Mouse (Mus musculus) 3134 (cell line): ENCODE results near the gene Tlcd2.

Experiments used
- DNase-seq: peaks from one replicate; pipeline ENCODE4 v3.0.0-alpha.2; 2011; ENCODE audit warnings: low spot score; ENCODE audit not compliant: insufficient read length; ENCODE audit errors: extremely low read depth

The Tlcd2 gene

DNA sequence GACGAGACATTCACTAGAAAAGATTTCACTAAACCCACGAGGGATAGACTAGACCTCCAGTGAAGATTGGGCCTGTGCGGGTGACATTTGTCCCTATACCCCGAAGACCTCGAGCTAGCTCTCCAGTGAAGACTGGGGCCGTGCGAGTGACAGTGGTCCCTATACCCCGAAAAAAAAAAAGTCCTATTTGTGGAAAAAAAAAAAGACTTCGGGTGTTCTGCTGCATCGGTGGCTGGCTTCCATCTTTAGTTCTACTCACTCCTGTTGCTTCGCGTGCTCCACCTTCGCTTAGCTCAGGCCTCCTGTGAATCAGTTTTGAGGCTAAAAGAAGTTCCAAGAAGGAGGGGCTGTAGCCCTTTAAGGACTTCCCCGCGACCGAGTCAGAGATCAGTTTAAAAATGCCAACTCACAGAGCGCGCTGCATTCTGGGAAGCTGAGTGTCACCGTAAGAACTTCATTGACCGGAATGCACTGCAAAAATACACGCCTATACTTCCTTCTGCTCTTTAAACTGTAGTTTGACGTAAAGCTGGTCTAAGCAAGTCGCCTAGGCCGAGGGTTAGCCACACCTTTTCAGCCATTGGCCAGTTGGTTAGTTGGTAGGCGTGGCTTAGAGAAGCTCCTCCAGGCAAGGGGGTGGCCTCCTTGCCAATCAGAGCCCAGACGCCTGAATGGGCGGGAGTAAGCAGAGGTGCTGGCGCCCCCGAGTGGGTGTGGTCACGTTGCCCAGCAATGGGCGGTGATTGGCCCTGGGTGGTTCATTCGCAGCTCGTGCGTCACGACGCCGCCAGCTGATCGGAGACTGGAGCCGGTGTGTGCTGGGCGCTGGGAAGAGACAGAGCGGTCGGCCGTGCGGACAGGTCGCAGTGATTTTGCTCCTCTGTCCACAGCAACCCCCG, at the start of gene Tlcd2:
Gene Tlcd2, plus strand, starts transcription at position 872 of the 899 bp plus-strand sequence.
- peak; percentile 100 for DNase-seq

DNA sequence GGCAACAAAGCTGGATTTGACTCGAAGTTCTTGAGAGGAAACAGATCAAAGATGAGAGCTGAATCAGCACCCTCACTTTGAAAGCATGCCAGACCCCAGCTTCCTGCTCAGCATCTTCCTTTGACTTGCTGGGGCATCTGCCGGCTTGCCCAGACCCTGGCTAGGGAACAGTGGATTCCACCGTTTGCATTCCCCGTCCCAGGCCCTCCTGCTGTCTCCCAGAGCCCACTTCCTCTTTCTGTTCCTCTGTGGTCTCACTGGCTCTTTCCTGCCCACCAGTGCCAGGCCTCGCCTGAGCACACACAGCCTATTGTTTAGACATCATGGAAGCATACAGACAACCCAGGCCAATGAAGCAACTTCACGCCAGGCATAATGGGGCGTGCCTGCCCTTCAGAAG, 46.4 kb upstream of the Tlcd2 start:
- DNase-seq = peak; percentile 36

DNA sequence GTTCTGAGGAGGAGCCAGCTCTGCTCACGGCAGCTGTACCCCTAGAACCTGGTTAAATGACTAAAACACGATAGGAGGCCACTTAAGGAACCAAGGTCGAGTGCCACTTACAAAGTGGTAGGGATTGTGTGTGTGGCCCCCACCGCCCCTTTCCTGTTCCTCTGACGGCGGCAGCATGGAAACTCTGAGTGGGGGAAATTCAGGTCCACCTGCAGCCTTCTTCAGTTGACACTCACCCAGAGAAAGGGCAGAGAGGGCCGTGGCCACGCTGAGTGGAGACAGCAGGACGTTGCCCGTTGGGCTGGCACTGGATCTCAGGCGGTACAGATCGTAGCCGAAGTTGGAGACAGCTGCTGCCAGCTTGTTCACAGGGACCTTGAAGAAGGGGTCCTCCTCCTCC, 45.5 kb upstream of the Tlcd2 start:
- DNase-seq = no peak

DNA sequence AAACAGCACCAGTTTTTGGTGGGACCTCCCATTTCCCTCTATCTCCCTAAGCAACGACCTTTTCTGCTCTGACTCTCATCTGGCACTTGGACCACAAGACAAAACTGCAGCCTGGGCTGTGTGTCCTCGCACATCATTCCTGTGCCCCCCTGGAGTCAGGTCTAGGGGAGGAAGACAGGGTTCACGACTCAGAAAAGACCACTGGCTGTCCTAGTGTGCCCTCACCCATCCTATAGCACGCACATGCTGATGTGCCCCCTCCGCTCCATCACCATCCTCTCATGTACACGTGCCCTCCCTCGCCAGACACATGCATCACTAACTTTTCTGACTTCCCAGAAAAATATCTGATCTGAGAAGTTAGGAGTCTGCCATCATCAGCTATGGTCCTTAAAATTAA, 41.5 kb upstream of the Tlcd2 start:
- no peak for DNase-seq

DNA sequence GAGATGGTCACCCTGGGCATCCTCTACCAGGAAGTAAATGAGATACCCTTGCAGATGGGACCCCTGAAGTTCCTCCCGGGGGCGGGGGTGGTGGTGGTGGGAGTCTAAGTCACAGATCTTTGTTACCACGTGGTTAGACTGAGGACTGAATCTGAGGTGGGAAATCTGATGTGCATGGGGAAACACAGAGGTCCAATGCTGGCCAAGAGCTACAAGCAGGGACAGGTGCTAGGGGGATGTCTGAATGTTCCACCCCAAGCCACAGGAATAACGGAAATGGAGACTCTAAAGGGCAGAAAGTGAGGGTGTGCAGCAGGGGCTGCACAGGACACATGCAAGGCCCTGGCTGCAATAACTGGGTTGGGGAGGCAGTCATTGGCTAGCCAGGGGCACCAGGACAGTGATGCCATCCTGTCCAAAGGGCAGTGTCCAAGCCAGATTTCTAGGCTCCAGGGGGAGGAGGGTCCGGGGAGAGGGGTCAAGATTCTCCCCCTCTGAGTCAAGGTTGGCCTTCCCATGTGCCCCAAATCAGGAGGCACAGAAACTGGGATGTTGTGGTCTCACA, 40.6 kb upstream of the Tlcd2 start:
- DNase-seq = no peak

DNA sequence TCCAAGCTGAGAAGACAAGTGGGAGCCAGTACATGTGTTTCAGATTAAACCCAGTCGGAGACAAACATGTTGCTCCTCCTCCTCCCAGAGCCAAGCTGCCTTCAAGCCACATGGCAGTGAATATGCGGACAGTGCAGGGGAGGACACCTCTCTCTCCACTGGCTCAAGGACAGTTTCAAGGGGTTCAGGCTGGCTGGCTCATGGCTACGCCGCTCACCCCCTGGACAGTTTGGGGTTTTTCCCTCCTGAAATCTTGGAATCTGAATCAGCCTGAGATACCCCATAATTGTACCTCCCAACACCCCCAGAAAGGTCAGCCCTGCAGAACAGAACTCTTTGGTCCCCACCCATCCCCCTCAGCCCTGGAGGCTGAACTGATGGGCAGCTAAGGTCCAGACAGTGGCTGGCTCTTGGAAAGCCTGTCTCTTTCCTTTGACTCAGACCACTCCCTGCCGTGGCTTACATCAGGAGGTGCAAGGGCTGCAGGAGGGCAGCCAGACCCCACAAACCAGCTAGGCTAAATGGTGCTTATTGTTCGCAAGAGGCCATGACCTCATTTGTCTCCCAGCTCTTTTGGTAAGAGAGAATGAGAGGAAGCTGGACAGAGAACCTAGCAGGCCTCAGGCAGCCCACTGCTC, 40.0 kb upstream of the Tlcd2 start:
- no peak for DNase-seq

DNA sequence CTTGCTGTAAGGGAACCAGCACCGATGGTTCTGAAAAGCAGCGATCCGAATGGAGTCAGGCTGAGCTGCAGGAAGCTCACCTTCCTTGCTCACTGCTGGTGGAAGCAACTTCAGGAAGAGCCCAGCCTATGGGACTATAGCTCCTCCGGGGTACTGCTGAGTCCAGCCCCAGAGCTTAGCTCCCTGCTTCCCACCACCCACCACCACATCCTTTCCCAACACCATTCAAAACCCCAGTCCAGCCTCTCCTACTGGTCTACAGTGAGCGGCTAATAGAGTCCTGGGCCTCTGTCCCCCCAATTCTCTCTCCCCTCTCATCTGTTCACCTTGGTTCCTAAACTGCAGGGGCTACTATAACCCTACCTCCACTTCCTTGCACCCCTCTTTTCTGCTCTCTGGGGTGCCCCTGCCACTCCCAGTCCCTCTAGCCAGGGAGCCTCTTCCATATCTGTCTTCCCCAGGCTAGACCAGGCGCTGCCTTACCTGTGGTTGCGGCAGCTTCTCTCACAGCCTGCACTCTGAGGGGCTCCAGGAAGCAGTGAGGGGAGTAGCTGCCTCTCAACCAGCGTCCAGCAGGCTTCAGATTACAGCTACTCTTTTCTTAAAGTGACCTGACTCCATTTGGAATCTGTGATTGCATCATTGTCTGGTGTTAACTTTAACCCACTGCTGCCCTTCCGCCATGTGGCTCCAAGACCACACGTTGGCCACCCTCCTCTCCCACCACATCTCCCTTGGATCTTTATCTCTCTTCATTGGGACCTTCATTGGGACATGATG, 39.3 kb upstream of the Tlcd2 start, which contains the start of gene Serpinf1:
Gene Serpinf1, minus strand, starts transcription at position 689 of the 780 bp plus-strand sequence.
- DNase-seq = no peak

DNA sequence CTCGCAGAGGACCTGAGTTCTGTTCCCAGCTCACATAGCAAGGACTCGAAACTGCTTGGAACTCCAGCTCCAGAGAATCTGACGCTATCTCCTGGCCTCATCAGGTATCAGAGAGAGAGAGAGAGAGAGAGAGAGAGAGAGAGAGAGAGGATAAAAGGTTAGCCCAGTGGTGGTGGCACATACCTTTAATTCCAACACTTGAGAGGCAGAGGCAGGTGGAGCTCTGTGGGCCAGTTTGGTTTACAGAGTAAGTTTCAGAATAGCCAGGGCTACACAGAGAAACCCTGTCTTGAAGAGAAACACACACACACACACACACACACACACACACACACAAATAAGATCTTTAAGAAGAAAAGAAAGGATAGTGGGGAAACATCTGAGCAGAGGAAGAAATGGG, 38.4 kb upstream of the Tlcd2 start:
- no peak for DNase-seq

DNA sequence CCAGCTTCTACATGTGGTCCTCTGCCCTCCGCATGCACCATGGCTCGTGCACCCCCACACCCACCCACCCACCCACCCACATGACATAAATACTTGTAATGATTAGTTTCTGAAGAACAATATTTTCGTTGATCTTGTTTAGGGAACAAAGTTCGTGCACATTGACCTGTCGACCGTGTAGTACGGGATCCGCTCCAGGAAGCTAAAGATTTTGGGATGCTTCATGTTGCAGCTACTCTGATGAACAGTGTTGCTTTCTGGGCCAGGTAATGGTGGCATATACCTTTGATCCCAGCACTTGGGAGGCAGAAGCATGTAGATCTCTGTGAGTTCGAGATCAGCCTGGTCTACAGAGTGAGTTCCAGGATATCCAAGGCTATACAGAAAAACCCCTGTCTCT, 37.5 kb upstream of the Tlcd2 start:
- no peak for DNase-seq

DNA sequence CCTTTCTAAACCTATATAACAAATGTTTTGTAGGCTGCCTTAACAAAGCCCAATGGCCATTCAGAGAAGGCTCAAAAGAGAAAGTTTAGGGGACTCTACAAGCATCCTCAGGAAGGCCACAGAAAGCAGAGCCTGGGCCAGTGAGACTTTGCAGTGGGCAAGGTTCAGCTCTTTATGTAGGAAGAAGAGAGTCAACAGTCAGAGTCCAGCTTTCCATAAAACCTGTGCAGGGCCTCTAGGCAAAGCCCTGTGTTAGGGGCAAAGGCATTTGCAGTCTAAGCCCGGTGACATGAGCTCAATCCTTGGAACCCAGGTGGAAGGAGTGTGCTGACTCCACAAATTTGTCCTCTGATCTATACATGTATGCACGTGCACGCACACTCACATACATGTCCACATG, 37.1 kb upstream of the Tlcd2 start:
- DNase-seq = no peak

DNA sequence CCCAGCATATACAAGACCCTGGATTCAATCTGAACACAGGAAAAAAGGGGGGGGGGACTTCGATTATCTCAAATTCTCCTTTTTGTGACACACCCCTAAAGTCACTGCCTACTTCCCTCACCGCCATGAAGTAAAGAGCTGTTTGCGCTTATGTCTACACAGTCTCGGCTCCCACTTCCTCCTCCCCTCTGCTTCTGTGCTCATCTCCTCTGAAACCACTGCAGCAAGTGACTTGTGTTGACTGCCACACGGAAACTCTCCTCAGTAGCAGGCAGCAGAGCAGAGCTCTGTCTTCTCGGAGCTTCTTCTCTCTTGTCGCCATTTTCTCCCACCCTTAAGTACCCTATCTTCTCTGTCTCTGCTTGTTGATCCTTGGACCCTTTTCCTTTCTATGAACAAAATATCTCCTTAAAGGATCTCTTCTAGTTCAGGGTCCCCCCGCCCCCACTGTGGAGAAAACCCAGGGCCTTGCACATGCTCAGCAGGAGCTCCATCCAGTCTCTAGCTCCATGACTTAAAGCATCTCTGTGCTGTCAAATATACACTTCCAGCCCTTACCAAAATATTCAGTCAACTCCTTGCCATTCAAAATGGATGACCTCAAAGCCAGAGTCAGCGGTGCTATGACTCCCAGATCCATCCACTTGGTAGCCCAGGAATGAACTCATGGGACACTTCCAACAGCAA, 32.4 kb upstream of the Tlcd2 start:
- DNase-seq = no peak

DNA sequence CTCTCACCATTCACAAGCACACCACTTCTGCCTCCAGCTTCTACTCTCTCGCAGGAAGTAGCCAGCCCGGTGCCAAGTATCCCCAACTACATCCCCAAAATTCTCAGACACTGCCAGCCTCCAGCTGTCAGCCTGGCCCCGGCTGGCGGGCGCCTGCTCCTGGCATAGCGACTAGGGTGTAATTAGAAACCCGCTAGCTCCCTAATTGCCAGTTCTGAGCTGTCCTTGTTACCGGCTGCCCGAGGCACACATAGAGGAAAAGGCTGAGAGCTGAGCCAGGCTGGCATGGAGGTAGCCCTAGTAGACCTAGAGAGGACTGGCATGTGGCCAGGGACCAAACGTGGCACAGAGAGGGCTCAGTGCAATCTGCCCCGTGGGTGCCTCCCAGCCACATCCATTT, 30.2 kb upstream of the Tlcd2 start:
- no peak for DNase-seq

DNA sequence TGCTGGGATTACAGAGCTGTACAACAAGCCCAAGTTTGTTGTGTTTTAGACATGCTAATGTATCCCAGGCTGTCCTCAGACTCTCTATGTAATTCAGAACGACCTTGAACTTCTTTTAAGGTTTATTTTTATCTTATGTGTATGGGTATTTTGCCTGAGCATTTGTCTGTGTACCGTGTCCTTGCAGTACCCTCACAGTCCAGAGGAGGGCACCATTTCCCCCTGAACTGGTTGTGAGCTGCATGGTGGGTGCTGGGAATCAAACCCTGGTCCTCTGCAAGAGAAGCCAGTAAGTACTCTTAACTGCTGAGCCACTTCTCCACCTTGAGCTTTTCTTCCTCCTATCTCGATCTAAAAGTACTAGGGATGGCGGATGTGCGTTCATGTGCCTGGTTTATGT, 27.4 kb upstream of the Tlcd2 start:
- DNase-seq = no peak

DNA sequence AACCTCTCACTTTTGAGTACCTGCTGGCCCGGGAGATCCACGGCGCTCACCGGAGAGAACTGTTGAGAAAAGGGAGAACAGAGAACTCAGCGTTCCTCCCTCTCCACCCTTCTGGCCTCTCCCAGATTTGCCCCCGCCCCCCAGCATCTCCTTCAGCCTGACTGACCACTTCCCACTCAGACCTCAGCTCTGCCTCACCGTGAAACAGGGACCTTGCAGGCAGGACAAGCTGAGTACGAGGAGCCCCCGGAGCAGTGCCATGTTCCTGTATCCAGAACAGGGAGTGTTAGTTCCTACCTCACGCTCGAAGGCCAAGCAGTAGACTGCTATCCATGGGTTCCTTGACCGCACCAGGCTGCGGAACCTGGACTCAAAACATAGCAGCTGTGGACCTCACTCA, 23.3 kb upstream of the Tlcd2 start:
- DNase-seq = no peak

DNA sequence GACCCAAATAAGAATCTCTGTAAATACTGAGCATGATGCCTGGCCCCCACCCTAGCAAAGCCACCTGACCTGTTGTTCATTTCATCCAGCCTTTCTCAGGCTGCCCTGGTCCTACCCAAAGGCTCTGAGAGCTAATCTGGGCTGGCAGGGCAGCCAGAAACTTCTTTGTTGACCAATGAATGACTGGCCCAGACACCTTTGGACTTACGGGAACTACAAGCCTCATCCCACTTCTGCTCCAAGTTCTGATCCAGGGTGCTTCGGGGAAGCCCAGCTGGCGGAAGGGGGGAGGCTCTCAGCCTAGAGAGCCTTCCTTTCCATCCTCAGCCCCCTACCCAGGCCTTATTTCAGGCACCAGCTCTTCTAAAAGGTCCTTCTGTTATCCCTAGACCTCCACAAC, 22.7 kb upstream of the Tlcd2 start:
- no peak for DNase-seq

DNA sequence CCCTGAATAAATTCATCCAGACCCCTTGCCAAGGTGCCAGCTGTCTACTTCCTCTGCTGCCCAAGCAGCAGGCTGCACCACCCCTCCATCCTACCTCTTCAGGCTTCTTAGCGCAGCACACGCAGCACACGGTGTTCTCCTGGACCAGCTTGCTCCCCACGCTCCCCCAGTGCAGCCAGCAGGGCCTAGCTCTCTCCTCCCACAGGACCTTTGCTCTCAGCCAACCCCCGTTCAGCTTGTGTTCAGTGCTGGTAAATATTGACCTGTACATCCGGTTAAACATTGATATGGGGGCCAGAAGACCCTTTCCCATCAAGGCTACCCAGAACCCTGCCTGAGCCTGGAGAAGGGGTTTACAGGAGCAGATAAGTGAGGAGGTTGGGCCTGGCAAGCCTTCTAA, 22.2 kb upstream of the Tlcd2 start, which contains the start of gene Serpinf2:
Gene Serpinf2, minus strand, starts transcription at position 229 of the 400 bp plus-strand sequence.
- DNase-seq = no peak

DNA sequence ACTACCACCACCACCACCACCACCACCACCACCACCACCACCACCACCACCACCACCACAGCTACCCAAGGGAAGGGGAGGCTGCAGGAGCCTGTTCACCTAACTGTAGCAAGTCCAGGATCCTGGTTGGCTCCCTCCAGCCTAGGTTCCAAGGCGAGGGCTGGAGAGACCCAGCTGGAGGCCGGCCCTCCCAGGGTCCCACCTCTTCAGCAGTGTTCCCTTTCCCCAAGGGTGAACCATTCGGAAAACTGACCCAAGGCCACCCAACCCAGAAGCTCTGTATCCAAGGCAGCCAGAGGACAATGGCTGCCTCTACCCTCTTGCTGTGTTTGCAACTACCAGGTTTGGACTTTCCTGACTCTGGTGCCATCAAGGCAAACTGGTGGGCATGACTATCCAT, 21.6 kb upstream of the Tlcd2 start:
- no peak for DNase-seq

DNA sequence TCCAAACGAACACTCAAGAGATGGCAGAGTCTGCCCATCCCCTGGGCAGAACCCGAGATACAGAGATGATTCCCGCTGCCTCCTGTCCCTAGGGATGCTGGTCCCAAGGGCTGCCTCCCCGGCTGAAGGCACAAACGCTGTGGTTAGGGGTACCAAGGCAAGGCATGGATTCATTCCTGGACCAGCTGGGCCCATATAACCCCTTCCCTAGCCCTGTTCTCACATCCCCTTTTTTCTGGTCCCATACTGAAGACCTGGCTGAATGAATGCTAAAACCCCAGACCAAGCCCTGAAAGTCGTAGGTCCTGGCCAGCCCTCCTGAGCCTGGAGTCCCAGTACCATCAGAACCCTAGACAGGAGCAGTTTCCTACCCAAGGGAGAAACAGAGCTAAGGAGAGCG, 20.5 kb upstream of the Tlcd2 start:
- DNase-seq = no peak

DNA sequence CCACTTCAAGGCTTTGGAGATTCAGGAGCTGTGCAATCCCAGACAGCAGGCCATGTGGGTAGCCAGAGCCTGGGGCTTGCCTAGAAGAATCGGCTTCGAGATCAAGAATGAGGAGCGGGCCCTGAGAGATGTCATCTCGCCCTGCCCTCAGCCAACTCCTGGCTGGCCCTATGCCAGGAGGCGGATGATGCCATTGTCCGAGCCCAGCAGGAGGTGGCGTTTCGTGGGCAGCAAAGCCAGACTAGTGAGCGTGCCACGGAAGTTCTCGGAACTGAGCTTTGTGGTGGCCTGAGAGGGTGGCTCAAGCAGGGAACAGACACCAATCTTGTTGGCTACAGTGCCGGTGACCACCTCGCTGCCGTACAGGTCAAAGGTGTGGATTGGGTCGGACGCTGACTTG, 19.9 kb upstream of the Tlcd2 start:
- no peak for DNase-seq

DNA sequence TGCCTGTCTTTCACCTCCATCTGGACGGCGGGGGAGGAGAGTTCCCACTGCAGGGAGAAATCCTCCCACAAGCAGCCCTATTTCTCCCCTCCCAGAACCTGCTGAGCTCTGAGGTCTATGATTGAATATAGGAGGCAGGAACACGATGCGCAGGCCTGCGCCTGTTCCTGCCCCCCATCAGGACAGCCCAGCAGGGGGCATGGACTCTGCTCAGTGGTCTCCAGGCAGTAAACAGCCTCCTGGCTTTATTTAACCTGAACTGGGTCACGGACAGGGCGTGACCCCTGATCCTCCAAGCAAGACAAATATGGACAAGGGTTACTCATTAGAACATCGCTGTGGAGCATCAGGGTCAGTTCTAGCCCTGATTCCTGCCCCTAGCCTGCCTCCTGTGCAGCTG, 17.8 kb upstream of the Tlcd2 start:
- DNase-seq = no peak
